Mouse (Mus musculus): Measurements from ENCODE around the gene Zscan4-ps3.
"Not testable (repeated sequence)": the region's sequence is repeated elsewhere in the genome, so short reads cannot be mapped to it uniquely, and the experiment has no call there.

The Zscan4-ps3 gene

DNA sequence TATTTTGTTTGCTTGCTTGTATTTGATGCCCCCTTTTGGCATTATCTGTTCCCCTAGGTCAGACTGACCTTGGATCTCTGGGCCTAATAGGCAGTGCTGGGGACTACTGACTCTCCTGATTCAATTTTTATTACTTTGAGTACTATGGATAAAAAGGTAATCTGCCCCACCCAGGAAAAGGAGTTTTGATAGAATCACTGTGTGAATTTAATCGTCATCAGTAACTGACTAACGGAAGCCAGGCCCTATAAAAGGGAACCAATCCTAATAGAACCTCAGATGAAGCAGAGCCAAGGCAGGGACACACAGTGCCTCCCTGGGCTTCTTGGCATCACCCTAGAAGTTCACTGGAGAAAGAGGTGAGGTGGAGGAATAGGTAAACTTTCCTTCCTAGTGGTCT lies at the start of gene Zscan4-ps3:
Gene Zscan4-ps3 (plus strand): TSS at position 301 of the 400 bp plus-strand sequence.
- not testable (repeated sequence) for DNase-seq (ENCODE audit: low read depth, low spot score)

DNA sequence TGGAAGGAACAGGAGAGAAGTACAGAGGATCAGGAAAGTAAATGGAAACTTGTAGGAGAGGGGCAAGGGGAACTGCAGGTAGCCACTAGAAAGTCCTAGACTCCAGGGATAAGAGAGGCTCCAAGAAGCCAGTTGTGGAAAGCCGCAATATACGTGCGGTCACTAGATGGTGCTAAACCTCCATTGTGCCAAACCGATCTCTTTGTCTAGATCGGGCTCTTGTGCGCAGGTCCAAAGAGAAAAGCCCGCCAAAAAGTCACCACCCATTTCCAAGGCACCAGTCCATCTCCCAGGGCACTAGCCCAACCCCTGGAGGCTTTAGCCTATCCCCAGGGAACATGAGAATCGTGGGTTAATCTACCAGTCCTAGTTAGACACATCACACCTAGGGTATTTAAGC lies 8.0 kb downstream of the Zscan4-ps3 start:
- DNase-seq (ENCODE audit: low read depth, low spot score): not testable (repeated sequence)
